Mouse (Mus musculus) olfactory bulb, adult 2 months (tissue): Measurements from ENCODE around the gene Mob1a.

Experiments used
- CTCF ChIP-seq: fragments of 200-500 bp; IDR thresholded peaks from 2 replicates; pipeline ENCODE4 v1.5.1; 2012; ENCODE audit warnings: low read depth, mild to moderate bottlenecking, low read length, moderate library complexity; ENCODE audit not compliant: insufficient read depth
- POLR2A ChIP-seq: fragments of 200-500 bp; IDR thresholded peaks from 2 replicates; pipeline ENCODE4 v1.6.1; 2012; ENCODE audit warnings: mild to moderate bottlenecking, low read depth, low read length, moderate library complexity; ENCODE audit not compliant: insufficient read depth

- TF ChIP-seq CTCF (no peak), POLR2A (no peak)
Measured at GRCm38 (mm10) chr6:83363075-83363474, 37.3 kb downstream of the Mob1a start.
